Mouse (Mus musculus) retina, postnatal 1 day (tissue): ENCODE measurements around the gene Bcar3.

Source experiments
- DNase-seq: peaks from one replicate; pipeline ENCODE4 v3.0.0-alpha.2; 2012

Gene Bcar3

DNA sequence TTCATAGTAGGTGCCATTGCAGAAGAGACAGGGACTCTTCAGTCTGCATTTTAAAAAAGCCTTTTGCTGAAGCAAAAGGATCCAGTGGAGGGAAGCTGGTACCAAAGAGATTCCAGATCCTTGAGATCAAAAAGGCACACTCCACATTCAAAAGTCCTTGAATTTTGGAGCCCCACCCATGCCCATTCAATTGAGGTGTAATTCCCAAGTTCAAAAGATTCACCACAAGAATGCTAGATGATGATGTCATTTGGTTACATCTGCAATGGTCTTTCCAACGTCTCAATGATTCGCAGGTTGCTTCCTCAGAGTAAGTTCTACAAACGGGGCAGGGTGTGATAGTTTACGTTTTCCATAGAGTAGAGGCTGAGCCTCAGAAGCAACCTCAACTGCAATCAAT lies 192.3 kb downstream of the Bcar3 start:
- no peak for DNase-seq

DNA sequence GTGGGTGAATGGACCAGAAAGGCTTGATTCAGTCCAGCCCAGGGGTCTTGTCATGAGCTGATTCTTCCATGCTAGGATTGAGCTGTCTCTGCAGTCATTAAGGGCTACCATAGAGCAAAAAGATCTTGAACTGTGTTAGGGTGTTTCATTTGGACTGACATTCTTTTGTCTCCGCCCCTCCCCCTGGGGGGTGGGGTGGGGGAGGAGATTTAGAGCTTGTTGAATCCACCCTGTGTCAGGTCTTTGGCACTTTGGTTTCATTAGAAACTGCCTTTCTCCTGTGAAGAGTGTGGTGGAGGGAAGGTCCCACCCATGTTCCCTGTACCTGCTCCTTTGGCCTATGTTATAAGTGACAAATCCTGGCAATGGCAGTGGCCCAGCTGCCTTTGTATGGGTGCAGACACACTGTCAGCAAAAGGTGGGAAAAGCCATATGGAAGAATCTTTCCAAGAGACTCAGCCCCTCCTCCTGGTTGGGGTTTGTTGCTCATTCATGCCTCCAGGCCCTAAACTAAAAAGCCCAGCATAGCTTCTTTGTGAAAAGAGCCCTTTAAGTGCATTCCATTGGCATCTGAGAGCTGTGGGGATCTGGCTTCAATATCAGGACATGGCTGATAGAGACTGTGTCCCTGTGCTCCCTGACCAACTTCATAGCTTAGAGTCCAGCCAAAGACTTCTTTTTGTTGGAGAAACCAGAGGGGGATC lies 194.3 kb downstream of the Bcar3 start:
- DNase-seq: no peak

DNA sequence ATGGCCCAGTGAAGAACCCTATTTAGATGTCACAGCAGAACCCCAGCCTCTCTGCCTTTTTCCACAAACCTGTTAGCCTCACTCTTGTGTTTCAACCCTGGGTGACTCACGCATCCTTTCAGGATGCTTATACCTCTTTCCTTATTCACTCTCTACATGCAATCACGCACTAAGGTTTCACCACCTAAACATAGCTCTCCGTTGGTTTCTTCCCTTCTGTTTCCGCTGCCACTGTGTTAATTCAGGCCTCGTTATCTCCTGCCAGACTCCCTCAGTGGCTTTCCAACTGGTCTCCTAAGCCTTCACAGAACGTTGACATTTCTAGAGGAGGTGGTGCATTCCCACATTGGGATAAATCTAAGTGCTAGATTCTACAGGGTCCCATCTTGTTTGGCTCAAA lies 196.6 kb downstream of the Bcar3 start:
- no peak for DNase-seq

DNA sequence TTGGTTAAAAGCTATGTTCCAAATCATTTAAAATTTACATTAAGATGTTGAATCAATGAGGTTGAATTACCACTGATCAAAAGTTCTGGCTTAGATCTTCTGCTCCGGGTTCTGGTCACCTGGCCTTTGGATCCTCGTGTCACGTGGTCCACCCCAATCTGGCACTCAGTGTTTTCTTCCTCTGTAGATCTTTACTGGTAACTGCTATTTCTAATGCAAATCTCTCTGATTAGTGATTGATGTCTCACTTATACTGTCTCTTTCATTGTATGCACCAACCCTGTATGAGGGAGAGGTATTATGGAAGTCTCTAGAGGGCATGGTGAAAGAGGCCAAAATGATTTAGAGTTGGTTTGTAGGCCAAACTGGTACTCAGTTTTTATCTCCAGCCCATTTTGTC lies 198.1 kb downstream of the Bcar3 start:
- no peak for DNase-seq

DNA sequence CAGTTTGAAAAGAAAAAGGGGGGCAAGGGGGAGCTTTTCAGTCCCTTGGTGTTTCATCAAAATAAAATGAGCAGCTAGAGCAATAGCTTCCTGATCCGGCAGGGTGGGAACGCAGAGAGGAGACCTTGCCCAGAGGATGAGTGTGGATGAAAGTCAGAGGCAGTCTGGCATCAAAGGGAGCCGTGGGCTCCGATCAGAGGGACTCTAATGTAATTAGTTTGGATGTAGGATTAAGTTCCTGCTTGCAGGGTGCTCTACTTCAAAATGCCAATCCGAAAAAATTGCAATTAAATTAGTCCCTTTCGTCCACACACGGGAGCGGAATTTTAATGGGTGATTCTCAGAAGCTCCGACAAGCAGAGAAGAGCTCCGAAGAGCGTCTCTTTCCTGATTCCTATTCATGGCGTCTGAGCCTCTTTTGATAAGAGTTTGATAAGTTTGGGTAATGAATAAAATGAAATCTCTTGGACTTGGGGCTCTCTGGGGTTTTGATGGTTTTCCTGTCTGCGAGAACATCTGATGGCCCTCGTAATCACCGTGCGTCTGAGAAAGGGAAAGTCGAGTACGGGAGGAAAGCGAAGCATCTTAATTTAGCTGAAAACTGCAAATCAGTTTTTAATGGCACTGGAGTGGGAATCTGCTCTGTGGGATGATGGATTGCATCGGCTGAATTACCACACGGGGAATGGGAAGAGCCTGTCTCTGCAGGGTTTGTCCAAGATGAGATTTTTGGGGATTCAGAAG lies 199.1 kb downstream of the Bcar3 start:
- DNase-seq: peak; percentile 42

DNA sequence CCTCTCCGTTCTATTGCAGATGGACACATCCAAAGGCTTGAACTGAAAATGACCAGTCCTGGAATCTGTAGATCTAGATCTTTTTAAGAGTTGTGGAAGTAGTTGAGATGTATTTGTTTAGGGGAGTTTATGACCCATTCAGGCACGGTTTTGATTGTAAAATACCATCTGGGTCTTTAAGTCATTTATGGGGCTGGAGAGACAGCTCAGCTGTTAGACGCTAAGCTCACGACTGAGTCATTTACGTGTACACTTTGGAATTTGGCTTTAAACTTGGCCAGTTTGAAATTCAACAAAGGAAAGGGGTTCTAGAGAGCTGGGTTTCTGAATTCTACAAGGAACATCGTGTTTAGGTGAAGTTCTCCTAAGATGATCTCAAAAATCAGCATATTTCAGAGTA lies 200.8 kb downstream of the Bcar3 start:
- no peak for DNase-seq

DNA sequence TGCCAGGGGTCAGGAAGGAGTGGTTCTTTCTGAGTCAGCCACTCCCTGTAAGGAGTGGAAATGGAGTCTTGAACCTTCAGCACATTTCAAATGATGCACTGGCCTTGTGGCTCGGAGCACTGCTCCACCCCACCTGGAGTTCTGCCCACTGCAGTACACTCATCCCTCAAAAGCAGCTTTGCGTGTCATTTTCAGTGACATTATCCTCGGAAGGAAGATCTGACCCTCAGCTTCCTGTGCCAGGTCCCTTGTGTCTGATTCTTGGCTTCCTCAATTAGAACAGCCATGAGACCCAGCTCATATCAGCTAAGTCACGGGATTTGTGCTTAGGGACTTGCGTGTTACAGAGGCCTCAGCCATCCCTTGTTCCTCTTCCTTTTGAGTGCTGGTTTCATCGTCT lies 203.9 kb downstream of the Bcar3 start:
- DNase-seq: no peak

DNA sequence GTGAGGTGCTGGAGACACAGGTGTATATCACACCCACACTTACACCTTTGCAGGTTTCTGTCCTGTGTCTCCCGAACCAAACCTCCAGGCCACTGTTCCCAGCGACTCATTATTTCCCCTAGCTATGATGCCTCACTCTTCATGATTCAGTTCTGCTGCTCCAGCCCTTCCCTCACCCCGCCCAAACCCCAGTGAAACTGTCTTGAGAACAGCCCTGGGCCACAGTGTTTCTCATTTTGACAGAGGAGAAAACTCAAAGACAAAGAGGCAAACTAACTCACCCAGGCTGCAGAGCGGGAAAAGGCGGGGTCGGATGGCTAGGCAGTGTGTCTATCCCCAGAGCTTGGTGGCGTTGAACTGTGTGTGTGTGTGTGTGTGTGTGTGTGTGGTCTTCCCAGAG lies 204.6 kb downstream of the Bcar3 start:
- DNase-seq: no peak

DNA sequence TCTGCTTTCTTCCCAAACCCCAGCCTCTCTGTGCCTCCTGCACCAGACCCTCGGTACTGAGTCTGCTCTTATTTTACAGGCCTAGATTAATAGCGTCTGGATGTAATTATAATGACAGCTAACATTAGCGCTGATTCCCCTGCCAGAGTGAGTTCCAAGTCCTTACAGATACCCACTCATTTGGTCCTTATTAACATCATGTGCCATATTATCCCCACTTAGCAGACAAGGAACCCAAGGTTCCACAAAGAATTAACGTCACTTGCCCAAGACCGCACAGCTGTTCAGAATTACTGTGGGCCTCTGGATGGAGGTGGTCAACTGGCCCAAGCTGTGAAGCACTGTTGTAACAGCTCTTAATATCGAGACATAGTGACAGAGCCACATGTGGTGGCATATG lies 205.7 kb downstream of the Bcar3 start:
- DNase-seq: no peak

DNA sequence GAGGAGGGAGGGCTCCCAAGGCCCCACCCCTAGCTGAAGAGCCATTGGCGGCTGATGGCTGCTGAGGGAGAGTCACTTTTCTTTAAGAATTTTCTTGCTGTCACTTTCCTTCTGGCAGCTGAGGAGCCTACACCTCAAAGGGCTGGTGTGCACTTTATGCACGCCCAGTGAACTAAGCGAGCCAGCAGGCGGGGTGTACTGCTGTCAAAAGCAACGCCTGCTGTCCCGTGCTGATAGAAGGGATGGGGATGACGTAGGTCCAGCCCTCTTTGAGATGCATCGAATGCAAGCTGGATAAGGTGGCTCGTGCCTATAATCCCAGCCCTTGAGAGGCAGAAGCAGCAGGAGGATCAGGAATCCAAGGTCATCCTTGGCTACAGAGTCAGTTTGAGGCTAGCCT lies 207.0 kb downstream of the Bcar3 start:
- no peak for DNase-seq

DNA sequence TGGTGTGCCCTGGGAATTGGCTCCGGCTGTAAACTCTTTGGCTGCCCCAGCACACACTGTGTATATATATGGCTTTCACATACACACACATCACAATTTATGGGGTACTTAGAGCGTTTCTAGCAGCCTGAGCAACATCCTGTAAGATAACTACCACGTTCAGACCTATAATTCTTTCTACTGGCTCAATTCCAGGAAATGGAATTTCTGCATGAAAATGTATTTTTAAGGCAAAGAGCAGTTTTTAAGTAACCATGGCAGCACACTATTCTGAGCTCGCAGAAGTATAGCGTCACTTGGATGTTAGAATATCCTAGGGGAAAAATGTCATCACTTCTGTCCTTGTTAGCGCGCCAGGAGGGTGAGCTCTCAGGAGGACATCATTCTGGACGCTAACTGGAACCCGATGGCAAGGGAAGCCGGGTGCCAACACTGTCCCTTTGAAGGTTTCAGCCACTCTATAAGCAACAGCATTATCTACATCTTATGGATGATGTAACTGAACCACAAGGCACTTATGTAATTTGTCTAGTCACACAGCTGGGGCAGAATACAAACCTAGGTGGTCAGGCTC lies 212.5 kb downstream of the Bcar3 start:
- DNase-seq: no peak

DNA sequence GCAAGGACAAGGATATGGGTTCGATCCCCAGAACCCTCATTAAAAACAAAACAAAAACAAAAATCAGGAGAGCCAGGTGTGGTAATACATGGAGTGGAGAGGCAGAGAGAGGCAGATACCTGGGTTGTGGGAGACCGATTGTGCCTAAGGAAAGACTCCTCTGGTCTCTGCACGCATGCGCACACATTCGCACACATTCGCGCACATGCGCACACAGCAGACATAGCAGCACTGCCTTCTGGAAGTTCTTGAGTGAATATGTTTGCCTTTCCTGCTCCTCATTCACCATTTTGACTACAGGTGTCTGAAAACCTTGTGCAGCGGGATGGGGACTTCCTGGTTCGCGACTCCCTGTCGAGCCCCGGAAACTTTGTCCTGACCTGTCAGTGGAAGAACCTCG lies 213.9 kb downstream of the Bcar3 start:
- no peak for DNase-seq

DNA sequence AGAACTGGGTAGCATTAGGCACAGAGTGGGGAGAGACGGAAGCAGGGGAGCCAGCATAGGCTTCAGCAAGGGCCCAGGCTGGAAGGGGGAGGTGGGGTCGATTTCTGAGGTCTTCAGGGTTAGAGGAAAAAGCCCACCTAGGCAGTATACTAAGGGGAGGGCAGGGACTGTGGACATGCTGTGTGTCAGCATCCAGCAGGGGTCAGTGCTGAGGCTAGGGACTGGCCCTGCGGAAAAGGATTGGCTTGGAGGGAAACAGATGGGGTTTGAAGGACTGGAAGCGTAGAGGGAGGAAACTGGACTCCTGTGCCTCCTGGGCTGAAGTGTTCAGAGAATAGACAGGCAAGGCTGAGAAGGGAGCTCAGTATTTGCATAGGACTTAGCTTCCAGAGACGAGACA lies 215.1 kb downstream of the Bcar3 start:
- peak; percentile 74 for DNase-seq

DNA sequence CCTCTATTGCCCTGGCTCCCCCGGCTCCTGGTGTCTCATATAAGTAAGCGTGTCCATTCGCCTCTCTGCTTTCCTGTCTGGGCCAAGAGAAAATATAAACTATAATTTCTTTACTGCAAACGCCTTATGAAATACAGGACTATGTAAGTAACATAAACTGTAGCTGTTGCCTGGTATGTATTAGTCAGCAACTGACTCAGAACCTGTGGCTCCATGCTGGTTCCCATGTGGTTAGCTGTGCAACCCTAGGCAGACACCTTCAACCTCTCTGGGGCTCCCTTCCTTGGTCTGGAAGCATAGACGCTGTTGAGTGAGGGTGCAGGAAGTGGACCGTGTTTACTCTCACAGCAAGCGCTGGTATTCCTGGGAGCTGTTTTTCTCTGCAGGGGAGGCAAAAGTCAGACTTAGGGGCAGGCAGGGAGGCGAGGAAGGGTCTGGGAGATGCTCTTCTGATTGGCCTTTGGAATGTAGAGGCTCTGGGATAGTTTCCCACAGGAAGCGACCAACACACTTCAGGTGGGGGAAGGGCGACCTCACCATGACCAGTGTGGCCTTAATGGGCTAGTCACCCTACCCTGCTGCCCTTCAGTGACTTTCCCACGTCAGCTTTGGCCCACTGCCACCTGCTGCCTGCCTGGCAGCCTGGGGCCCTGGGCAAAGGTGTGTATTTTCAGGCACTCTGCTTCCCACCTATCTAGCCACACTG lies 215.8 kb downstream of the Bcar3 start:
- DNase-seq: no peak

DNA sequence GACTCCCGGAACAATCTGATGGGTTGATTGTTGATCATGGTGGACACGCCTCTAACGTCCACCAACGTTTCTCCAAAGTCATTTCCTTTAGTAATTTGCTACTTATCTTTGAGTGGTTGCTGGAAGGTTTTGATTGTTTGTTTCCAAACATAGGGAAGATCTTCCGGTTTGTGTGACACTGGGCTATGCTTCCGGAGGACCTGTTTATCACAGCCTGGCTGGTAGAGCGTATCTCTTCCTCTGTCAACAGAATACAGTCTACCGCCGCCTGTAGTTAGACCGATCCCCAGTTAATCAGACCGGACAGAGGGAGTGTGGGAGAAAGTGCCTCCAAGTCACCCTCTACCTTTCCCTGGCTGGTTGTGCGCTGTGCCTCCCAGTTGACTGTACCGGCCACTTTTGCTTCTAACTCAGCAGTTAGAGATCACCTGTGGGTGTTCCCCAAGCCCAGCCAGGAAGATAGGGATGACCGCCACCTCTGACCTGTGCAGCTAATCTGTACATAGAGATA lies 216.4 kb downstream of the Bcar3 start:
- DNase-seq: no peak

DNA sequence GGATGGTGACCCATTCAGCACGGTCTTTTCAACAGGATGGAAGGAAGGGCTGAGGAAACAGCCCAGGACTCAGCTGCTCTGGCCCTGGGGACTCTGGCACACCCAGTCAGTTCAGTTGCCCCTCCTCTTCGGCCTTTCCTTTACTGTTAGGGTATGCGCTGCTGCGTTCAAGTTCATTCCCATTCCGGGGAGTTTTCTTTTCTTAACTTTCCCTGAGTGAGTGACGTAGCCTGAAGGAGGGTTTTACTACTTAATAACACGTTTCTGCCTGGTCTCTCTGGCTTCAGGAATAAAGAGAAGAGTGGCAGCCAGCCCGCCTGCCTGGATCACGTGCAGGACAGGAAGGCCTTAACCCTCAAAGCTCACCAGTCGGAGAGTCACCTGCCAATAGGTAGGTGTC lies 217.0 kb downstream of the Bcar3 start:
- no peak for DNase-seq

DNA sequence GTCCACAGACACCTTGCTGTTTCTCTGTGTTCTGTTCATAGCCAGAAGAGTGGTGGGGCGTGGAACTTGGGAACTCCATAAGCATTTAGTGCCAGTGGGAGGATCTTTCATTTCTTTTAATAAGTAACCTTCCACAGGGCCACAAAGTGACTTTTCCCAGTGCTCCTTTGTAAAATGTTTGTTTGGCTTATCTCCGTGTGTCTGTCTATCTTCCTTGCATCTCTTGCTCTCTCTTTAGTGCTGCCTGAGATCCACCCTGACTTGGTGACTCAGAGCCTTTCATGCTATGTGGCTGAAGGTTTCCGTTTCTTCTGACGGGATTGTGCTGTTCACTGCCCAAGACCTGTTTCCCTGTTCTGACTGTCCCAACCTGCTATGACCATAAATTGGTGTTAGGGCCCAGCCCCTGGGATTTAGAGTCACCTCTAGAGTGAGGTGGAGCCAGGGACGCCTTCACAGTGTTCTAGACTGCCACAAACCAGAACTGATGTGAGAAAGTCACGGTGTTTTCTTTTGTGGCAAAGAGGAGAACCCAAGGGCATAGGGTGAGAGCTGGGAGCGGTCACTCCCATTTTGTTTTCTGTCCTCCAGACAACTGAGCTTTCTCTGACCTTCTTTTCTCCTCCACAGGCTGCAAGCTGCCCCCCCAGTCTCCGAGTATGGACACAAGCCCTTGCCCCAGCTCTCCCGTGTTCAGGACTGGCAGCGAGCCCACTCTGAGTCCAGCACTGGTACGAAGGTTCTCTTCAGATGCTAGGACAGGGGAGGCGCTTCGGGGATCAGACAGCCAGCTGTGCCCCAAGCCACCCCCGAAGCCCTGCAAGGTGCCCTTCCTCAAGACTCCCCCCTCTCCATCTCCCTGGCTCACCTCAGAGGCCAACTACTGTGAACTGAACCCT lies 218.0 kb downstream of the Bcar3 start:
- DNase-seq: no peak

DNA sequence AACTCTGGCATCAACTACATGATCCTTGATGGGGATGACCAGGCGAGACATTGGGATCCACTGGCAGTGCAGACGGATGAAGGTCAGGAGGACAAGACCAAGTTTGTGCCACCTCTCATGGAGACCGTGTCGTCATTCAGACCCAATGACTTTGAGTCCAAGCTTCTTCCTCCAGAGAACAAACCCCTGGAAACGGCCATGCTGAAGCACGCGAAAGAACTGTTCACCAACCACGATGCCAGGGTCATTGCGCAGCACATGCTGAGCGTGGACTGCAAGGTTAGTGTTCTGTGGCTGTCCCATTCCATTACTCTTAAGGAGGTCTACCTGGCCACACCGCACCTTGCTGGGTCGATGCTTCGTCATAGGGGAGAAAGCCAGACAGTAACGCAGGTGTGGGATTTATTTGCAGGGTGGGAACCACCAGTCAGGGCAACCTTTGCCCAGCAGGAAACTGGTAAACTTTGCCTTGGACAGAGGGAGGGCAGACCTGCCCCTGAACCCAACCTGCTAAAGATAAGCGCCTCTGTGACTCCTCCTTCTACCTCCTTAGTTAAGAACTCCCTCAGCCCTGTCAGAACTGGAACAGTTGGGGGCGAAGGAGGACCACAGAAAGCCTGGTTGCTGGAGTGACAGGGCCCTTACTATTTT lies 218.9 kb downstream of the Bcar3 start:
- DNase-seq: no peak

DNA sequence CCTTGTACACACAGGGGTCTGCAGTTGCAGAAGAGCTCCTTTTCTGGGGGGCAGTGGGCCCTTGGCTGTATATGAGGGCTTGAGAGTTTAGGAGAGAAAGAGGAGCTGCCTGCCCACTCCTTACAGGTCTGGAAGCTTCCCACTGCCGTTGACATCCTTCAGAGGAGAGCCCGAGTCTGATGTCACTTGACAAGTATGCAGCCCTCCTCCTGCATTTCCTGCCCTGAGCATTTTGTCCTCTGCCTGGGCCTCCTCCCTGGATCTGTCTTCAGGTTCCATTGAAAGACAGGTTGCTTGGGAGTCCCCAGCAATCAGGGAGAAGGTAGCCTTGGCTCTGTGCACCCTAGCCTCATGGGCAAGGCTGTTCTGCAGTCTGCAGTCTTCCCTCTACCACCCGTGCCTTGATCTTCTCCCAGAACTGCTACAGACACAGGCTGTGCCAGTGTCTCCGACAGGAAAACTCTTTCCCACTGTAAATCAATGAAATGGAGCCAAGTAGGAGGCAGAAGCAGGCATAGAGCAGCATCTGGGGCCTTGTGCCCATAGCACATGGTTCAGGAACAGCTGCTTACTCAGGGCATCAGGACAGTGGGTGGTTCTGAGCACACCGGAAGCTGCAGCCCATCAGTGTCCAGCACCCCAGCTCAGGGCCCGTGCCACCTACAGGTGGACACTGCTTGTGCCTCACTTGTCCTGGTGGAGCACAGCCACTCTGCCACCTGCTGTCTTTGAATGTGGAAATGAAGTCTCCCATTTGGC lies 221.8 kb downstream of the Bcar3 start:
- DNase-seq: no peak

DNA sequence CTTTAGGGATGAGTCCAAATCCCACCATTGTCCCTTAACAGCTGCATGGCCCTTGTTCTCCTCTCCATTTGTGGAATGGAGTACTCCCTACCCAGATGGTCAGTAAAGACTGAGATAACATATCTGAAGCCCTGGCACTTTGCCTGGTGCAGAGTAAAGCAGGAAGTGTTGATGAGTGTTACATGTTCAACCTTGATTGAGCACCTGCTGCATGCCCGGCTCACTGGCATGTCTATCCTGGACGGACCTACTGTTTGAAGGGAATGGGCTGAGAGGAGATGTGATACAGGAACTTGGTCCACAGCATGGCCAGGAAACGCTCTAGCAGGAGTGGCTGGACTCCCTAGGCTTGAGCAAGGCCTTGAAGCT lies 222.4 kb downstream of the Bcar3 start:
- DNase-seq: no peak

DNA sequence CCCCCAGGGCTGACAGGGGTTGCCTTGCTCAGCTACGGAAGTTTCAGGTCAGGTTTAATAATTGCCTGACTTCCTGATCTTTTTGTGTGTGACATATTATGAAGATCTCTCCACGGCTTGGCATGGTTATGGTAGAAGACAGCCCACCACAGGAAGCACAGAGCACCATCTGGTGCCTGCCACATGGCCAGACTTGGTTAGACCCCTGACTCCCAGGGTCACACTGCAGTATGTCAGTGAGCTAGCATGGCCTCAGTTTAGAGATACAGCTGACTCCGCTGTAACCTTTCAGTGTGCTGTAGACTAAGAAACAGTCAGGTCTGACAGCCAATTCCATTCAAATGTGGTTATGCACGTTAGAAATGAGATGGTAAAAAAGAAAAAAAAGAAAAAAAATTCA lies 223.8 kb downstream of the Bcar3 start:
- DNase-seq: no peak
